Mouse (Mus musculus) adrenal gland, postnatal 4 days (tissue): Measurements from ENCODE around the gene Lrrc8c. TPM values are rescaled to one million over a fixed set of nuclear protein-coding genes. Genes with fewer than 3 reads are reported as not detected.

Source experiments
- DNase-seq, 2 experiments: peaks; one replicate each; pipeline ENCODE4 v3.0.0; 2021 to 2022; ENCODE audit warnings: low spot score in 2 of 2, mixed read lengths in 2 of 2
- total RNA-seq, 2 experiments: library from RNA; stranded (reverse); gene quantifications; 2 replicates each; pipeline ENCODE4 v1.2.3; 2021

Lrrc8c gene
- total RNA-seq, 2 experiments from 2014 or later, result 29.7 to 36.3 TPM

DNA sequence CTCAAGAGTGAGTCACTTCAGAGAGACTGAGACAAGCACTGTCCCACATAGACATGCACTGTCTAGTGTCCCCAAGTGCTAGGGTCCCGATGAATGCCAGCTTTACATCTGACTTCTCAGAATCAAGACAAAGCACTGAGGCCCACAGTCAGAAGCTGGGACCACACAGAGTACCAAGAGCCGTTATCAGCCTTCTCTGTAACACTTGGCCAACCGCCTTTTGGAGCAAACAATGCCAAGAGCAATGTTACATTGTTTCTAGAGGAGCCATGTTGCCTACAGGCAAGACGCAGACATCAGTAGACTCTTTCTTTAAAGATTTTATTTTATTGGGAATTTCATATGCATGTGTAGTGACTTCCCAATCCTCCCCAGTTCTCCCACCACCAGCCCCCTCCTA is 73.2 kb downstream of the Lrrc8c start:
- no peak for DNase-seq

DNA sequence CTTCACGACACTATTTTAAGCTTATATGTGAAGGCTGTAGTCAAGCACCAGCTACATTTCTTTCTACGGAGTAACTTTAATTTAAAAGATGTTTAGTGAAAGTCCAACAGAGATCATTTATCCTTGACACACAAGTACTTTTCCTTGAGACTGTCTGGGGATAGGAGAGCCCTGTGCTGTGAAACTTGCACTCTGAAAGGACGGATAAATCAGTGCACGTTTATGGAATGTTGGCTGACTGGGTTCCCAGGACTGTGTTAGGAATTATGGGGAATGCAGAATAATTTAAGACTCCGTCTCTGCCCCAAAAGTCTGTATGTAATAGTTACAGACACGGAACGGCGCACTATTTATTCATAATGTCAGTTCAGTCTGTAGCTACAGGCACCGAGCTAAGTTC is 74.4 kb downstream of the Lrrc8c start:
- no peak for DNase-seq

GRCm38 (mm10) chr5:105598866-105599265 is 79.7 kb downstream of the Lrrc8c start:
- DNase-seq, result no peak

- DNase-seq, result no peak
These were observed 80.1 kb downstream of the Lrrc8c start for GRCm38 (mm10) chr5:105599315-105599714.

DNA sequence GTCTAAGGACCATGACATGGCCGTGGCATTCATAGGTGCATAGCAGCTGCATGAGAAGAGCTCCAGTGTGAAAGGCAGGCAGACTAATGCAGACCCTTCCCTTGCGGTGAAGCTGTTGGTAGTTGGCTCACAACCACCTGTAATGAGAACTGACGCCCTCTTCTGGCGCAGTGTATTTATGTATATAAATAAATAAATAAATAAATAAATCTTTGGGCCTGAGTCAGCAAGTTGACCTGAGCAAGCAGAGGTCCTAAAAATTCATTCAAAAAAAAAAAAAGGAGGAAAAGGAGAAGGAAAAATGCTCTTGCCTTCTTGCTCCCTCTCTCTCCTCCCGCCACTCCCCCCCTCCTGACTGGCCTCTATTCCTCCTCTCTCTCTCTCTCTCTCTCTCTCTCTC is 81.8 kb downstream of the Lrrc8c start:
- no peak for DNase-seq

- DNase-seq, result no peak
These were observed 83.4 kb downstream of the Lrrc8c start for GRCm38 (mm10) chr5:105602585-105602984.

- no peak for DNase-seq
These were observed 86.5 kb downstream of the Lrrc8c start for GRCm38 (mm10) chr5:105605736-105606135.

DNA sequence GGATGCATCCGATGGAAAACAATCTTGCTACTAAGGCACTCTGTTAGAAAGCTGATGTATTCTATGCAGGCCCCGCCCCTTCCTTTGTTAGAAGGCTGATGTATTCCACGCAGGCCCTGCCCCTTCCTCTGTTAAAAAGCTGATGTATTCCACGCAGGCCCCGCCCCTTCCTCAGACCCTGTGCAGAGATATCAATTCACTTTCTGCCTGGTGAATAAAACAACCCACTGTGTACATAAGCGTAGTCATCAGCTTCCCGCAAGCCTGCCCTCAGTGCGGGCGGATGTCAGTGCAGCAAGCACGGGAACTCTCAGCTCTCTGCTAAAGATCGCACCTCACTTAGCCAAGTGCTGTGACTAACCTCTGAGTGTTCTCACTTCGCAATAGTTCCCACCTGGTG is 90.5 kb downstream of the Lrrc8c start:
- no peak for DNase-seq

GRCm38 (mm10) chr5:105613002-105613401 is 93.8 kb downstream of the Lrrc8c start:
- DNase-seq, result no peak

- no peak for DNase-seq
These were observed 94.8 kb downstream of the Lrrc8c start for GRCm38 (mm10) chr5:105614000-105614399.

GRCm38 (mm10) chr5:105614682-105615434 is 95.7 kb downstream of the Lrrc8c start:
- DNase-seq, result no peak

DNA sequence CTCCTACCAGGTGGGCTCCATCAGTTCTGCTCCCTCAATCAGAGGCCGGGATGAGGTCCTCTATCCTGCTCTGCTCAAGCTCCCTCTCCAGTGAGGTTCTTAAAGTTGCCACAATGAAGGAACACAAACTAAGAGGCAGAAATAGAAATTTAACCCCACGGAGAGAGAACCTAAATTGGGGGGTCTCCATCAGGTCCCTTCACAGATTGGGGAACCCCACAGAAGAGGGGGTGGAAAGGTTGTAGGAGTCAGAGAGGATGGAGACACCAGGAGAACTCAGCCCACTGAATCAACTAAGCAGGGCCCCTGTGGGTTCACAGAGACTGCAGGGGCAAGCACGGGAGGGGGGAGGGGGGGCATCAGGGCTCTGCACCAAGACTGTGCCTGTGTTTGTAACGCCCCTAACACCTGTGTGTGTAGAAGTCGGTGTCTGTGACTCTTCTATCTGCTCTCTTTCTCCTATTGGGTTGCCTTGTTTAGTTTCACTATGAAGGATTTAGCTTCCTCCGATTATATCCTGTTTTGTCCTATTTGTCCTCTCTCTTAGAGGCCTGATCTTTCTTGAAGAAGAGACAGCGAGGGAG is 96.8 kb downstream of the Lrrc8c start:
- no peak for DNase-seq

- no peak for DNase-seq
These were observed 97.3 kb downstream of the Lrrc8c start for GRCm38 (mm10) chr5:105616538-105616937.

GRCm38 (mm10) chr5:105618510-105618909 is 99.3 kb downstream of the Lrrc8c start:
- DNase-seq, result no peak

GRCm38 (mm10) chr5:105619666-105620065 is 100.5 kb downstream of the Lrrc8c start:
- no peak for DNase-seq

DNA sequence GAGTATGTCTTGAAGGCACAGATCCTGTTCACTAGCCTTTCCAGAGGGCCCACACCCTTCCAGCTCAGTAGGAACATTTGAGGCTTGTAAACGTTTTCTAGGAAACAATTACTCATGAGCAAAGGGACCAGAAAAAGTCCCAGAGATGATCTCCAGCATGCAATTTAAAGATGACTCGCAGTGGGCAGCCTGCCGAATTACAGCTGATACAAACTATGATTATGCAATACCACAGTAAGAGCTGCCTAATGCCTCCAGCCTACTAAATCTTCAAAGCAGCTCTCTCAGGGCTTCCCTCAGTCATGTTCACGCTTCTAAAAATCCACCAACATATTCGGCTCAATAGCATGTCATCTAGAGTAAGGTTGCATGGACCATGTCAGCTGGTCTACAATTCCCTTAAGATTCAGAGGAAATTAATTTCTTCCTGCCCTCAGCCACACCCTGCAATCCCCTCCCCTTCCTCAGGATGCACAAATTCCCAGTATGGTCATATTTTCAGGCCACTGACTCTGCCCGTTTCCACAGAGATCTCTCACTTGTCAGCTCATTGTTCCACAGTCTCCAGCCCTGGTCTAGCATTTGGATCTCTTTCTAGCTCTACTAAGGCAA is 101.4 kb downstream of the Lrrc8c start:
- no peak for DNase-seq

- no peak for DNase-seq
These were observed 104.0 kb downstream of the Lrrc8c start for GRCm38 (mm10) chr5:105623074-105623713.

GRCm38 (mm10) chr5:105624257-105624656 is 105.1 kb downstream of the Lrrc8c start:
- DNase-seq, result no peak

DNA sequence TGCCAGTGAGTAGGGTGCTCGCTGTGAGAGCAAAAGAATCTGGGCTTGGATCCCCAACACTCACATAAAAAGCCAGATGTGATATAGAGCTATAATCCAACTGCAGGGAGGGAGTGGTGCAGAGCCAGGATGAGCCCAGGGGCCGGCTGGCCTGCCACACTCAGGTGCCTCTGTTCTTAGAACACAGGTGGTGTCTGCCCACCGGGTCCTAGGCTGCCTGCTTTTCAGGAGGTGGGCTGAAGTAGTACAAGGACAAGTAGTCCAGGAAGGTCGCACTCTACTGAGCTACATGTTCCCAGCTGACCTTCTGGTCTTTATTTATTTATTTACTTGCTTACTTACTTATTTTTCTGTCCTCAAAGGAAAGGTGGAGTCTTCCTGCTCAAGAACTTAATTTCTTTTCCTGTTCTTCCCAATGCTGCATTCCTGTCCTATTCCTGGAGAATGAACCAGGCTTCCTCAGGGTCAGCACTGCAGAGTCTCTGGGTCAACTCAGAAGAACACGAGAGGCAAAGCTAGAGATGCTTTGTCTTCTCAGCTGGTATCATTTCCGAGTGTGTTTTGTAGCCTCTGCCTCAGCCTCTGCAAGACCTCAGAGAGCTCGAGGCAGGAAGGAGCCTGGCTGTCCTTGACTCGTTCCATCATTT is 106.4 kb downstream of the Lrrc8c start:
- DNase-seq, result no peak

DNA sequence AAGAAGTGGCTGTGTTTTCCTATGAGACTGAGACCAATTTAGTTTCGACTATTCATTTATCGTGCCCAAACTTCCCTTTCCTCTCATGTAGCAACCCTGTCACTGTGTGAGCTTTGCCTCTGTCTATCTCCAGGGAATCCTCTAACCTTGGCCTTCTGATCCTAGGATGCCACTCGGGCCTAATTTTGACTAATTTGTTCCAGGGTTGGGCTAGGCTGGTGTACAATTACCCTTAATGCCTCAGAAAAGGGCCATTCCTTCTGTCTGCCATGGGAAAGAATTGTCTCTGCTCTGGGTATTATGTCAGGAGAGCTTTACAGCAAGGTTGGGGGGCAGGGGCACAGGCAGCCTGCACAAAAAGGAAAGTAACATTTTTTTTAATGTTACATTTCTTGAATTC is 107.2 kb downstream of the Lrrc8c start:
- no peak for DNase-seq

DNA sequence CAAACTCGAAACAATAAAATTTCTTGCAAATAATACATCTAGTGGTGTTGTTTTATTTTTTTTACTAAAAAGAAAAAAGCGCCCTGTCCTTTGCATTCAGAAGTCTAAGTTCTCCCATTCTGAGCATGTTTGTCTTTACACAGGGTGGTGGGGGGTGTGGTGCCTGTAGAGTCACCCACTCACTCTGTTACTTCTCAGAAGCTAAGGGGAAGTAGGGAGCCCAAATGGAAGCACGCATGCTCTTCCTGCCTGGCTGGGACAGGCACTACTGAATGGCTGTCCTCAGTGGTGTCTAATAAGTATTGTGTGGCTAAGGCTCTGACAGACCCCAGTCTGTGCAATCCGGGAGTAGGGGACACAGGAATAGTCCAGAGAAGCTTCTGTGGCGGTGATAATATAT is 107.9 kb downstream of the Lrrc8c start:
- no peak for DNase-seq

DNA sequence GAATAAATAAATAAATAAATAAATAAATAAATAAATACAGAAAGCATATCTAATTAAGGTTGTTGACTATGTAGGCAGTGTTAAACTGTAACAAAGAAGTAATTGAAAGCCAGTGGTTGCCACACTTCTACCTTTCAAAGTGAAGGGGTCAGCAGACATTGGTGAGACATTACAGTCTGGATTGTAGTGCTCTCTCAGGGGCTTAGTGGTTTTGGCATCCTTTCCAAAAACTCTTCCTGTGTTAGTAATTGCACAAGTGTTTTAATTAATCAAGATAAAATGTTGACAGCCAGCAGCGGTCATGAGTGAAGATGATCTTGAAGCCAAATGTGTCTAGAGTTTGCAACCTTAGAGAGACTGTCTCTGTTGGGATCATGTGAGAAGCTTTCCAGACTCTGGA is 110.8 kb downstream of the Lrrc8c start:
- no peak for DNase-seq
